Mouse (Mus musculus): ENCODE results near the gene Ang4.

- TF ChIP-seq CTCF (IDR thresholded peaks at IDR 0.05; ENCODE audit: extremely low read depth, insufficient read length, insufficient replicate concordance, low read depth, low read length) (no peak), POLR2A (IDR thresholded peaks at IDR 0.05; ENCODE audit: low read depth, low read length) (no peak)
Observed at GRCm38 (mm10) chr14:51739150-51739993, 34.0 kb downstream of the Ang4 start.

Measured in small intestine, adult 2 months (tissue).